10 mouse cellular contexts compared by ENCODE assay signal in genomic region chr8:84973803-84974542, GRCm38 (mm10). TPM values are rescaled to one million over a fixed set of nuclear protein-coding genes. Genes with fewer than 3 reads are reported as not detected.
DNase-seq lines count a peak whose midpoint lies in the region; ATAC-seq lines count a peak whose summit lies in the region.
"Had no signal": no experiment of that assay in that cellular context is flagged by ENCODE, and none has a peak within 500 bp of the region (broad histone marks: within the 10 kb centered on the region; RNA-seq: fewer than 3 reads in every experiment).

No protein-coding gene starts in this region.

- no peaks in the 10 kb centered on the region for H3K9me3 ChIP-seq in neural tube, embryonic 15.5 days (replicated peaks)
- no peaks in the 10 kb centered on the region for H3K9me3 ChIP-seq in lung, embryonic 16.5 days (ENCODE audit: control insufficient read depth, low read length)

- peaks cover 62% of the 10 kb centered on the region for H3K4me1 ChIP-seq in neural tube, embryonic 15.5 days
- peaks cover 46% of the 10 kb centered on the region for H3K4me1 ChIP-seq in lung, embryonic 16.5 days (replicated peaks; ENCODE audit: control insufficient read depth, insufficient read depth, low read length)

- no peak overlapping the region for H3K27ac ChIP-seq in neural tube, embryonic 15.5 days (replicated peaks)
- H3K27ac ChIP-seq in lung, embryonic 16.5 days (ENCODE audit: low read length): peak overlapping the region; percentile 37; the same call in 1 of the 2 replicates

- H3K9ac ChIP-seq in neural tube, embryonic 15.5 days (replicated peaks): no peak overlapping the region
- H3K9ac ChIP-seq in lung, embryonic 16.5 days (ENCODE audit: low read length): no peak overlapping the region

- no peak for ATAC-seq in CD4-positive, CD25-positive, alpha-beta regulatory T cell, adult 4 months
- no peak for ATAC-seq in neural tube, embryonic 15.5 days (ENCODE audit: low FRiP score)
- no peak for ATAC-seq in lung, embryonic 16.5 days (ENCODE audit: low read depth)

- no peaks in the 10 kb centered on the region for H3K27me3 ChIP-seq in neural tube, embryonic 15.5 days (replicated peaks)
- no peaks in the 10 kb centered on the region for H3K27me3 ChIP-seq in lung, embryonic 16.5 days (ENCODE audit: control insufficient read depth, insufficient read depth, low read depth, low read length)

- DNase-seq in CD4-positive, CD25-positive, alpha-beta regulatory T cell, adult 2 months (ENCODE audit: low read depth, low spot score): peak; percentile 78
- DNase-seq in neural tube, embryonic 10.5 days (ENCODE audit: extremely low spot score, low spot score): peak; percentile 41
- DNase-seq in embryo, embryonic 10.5 days (ENCODE audit: low spot score): peak; percentile 82
- DNase-seq in kidney, adult 8-10 months: peak; percentile 64 to 72
- peak; percentile 59 for DNase-seq in thymus, postnatal 14 days

- H3K36me3 ChIP-seq in neural tube, embryonic 15.5 days: peaks cover 39% of the 10 kb centered on the region
- peaks cover 21% of the 10 kb centered on the region for H3K36me3 ChIP-seq in lung, embryonic 16.5 days (ENCODE audit: control insufficient read depth, insufficient read depth, low read length)

- H3K4me2 ChIP-seq in neural tube, embryonic 15.5 days: no peak overlapping the region
- no peak overlapping the region for H3K4me2 ChIP-seq in lung, embryonic 16.5 days (ENCODE audit: low read depth, low read length)

- 55% methylated on average over 4 of the region's 4 CpGs for whole genome bisulfite sequencing in neural tube, embryonic 15.5 days
- WGBS in lung, embryonic 16.5 days: 53% methylated on average over 4 of the region's 4 CpGs

- H3K4me3 ChIP-seq in neural tube, embryonic 15.5 days (replicated peaks): no peak overlapping the region
- no peak overlapping the region for H3K4me3 ChIP-seq in lung, embryonic 16.5 days (ENCODE audit: low read length)

RNA-seq across cellular contexts. Expression of gene Rnaseh2a, which starts 4.4 kb away (rescaled TPM):
- 100 to 1,000 TPM in 1 of 2 experiments, 10 to 100 TPM in 1; 78.9 to 109 TPM for polyA plus RNA-seq in CD4-positive, CD25-positive, alpha-beta regulatory T cell, adult 4 months (2017; shearing (Covaris generic))
- polyA plus RNA-seq in neural tube, embryonic 15.5 days (2015; fragmentation: Nextera tagmentation; extraction: Ambion mirVana): 55.0 and 81.5 TPM in 2 replicates
- polyA plus RNA-seq in lung, embryonic 16.5 days (2015; fragmentation: Nextera tagmentation; extraction: Ambion mirVana): 114 and 119 TPM in 2 replicates

RNA-seq across cellular contexts. Expression of gene Junb, which starts 4.5 kb away (rescaled TPM):
- 10 to 100 TPM; 18.9 to 29.4 TPM for polyA plus RNA-seq in CD4-positive, CD25-positive, alpha-beta regulatory T cell, adult 4 months (2017; shearing (Covaris generic))
- polyA plus RNA-seq in neural tube, embryonic 15.5 days (2015; fragmentation: Nextera tagmentation; extraction: Ambion mirVana): 9.4 and 15.1 TPM in 2 replicates
- 13.7 and 15.5 TPM in 2 replicates for polyA plus RNA-seq in lung, embryonic 16.5 days (2015; fragmentation: Nextera tagmentation; extraction: Ambion mirVana)

RNA-seq across cellular contexts. Expression of gene Prdx2, which starts 4.6 kb away (rescaled TPM):
- polyA plus RNA-seq in CD4-positive, CD25-positive, alpha-beta regulatory T cell, adult 4 months (2017; shearing (Covaris generic)): 100 to 1,000 TPM; 213 to 298 TPM
- polyA plus RNA-seq in neural tube, embryonic 15.5 days (2015; fragmentation: Nextera tagmentation; extraction: Ambion mirVana): 930 and 1,070 TPM in 2 replicates
- 644 and 691 TPM in 2 replicates for polyA plus RNA-seq in lung, embryonic 16.5 days (2015; fragmentation: Nextera tagmentation; extraction: Ambion mirVana)

RNA-seq across cellular contexts. Expression of gene Gm49661, which starts 4.7 kb away (rescaled TPM):
- polyA plus RNA-seq in CD4-positive, CD25-positive, alpha-beta regulatory T cell, adult 4 months (2017; shearing (Covaris generic)): not detected
- polyA plus RNA-seq in neural tube, embryonic 15.5 days (2015; fragmentation: Nextera tagmentation; extraction: Ambion mirVana): not detected in 2 replicates
- polyA plus RNA-seq in lung, embryonic 16.5 days (2015; fragmentation: Nextera tagmentation; extraction: Ambion mirVana): not detected in 2 replicates
- polyA plus RNA-seq: frontal cortex, adult 2 months; neural tube, embryonic 14.5 days had no signal

RNA-seq across cellular contexts. Expression of gene Hook2, which starts 16.4 kb away (rescaled TPM):
- 1 to 10 TPM; 4.2 to 5.6 TPM for polyA plus RNA-seq in CD4-positive, CD25-positive, alpha-beta regulatory T cell, adult 4 months (2017; shearing (Covaris generic))
- polyA plus RNA-seq in neural tube, embryonic 15.5 days (2015; fragmentation: Nextera tagmentation; extraction: Ambion mirVana): 33.9 and 37.2 TPM in 2 replicates
- polyA plus RNA-seq in lung, embryonic 16.5 days (2015; fragmentation: Nextera tagmentation; extraction: Ambion mirVana): 24.2 and 27.2 TPM in 2 replicates
